Mouse (Mus musculus) liver, postnatal 0 days (tissue): ENCODE measurements around the gene Susd6.

ENCODE experiments used
- CTCF ChIP-seq: sonication (generic); IDR thresholded peaks from 2 replicates; pipeline ENCODE4 v1.5.1; 2016; ENCODE audit warnings: antibody characterized with exemption, low read depth
- EP300 ChIP-seq: IDR thresholded peaks from 2 replicates; pipeline ENCODE4 v1.6.1; 2016; ENCODE audit warnings: antibody characterized with exemption, low read depth, mild to moderate bottlenecking

DNA sequence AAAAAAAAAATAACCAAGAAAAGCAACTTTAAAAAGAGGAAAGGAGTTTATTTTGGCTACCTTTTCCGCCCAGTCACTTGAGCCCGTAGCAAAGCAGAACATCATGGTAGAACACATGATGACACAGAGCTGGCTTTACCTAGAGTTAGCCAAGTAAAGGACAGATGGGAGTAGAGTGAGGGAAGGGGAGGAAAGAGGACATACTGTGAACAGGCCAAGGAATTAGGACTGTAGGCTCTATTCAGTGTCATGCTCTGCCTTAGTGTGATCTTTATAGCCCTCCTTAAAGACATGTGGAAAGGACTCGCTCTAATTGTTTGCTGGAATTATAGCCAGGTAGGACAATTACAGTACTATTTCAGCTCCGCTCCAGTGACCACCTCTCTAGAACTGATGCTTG, 74.9 kb downstream of the Susd6 start:
- TF ChIP-seq CTCF (no peak), EP300 (no peak)
